Mouse (Mus musculus): ENCODE data around the gene Izumo2.
A peak's percentile ranks its signal among the peaks of the same experiment; 100 is the strongest.
"Not testable (repeated sequence)": the region's sequence is repeated elsewhere in the genome, so short reads cannot be mapped to it uniquely, and the experiment has no call there.

Izumo2 gene

GRCm38 (mm10) chr7:44701921-44702320 is 6.6 kb upstream of the Izumo2 start:
- DNase-seq: peak; percentile 72 to 74

- no peak for DNase-seq
Measured at GRCm38 (mm10) chr7:44702985-44703384, 5.6 kb upstream of the Izumo2 start.

GRCm38 (mm10) chr7:44704363-44704762 is 4.2 kb upstream of the Izumo2 start:
- DNase-seq: peak; percentile 26 to 61

- no peak for DNase-seq
Measured at GRCm38 (mm10) chr7:44705086-44705485, 3.5 kb upstream of the Izumo2 start.

- DNase-seq: no peak
Measured at GRCm38 (mm10) chr7:44706322-44706721, 2.2 kb upstream of the Izumo2 start.

- DNase-seq: no peak
Measured at GRCm38 (mm10) chr7:44707169-44707675, 1.3 kb upstream of the Izumo2 start.

GRCm38 (mm10) chr7:44708093-44708492 is 449 bp upstream of the Izumo2 start:
- not testable (repeated sequence) for DNase-seq

GRCm38 (mm10) chr7:44709881-44710280 is 1.3 kb downstream of the Izumo2 start:
- DNase-seq: no peak

GRCm38 (mm10) chr7:44722058-44722457 is 13.5 kb downstream of the Izumo2 start:
- DNase-seq: no peak

GRCm38 (mm10) chr7:44724316-44724715 is 15.8 kb downstream of the Izumo2 start:
- no peak for DNase-seq

GRCm38 (mm10) chr7:44726343-44726742 is 17.8 kb downstream of the Izumo2 start:
- no peak for DNase-seq

- DNase-seq: no peak
Measured at GRCm38 (mm10) chr7:44727151-44727550, 18.6 kb downstream of the Izumo2 start.

- no peak for DNase-seq
Measured at GRCm38 (mm10) chr7:44728082-44728975, 19.8 kb downstream of the Izumo2 start.

- DNase-seq: no peak
Measured at GRCm38 (mm10) chr7:44733723-44734122, 25.2 kb downstream of the Izumo2 start.

- DNase-seq: no peak
Measured at GRCm38 (mm10) chr7:44741361-44741760, 32.8 kb downstream of the Izumo2 start.

- no peak for DNase-seq
Measured at GRCm38 (mm10) chr7:44744270-44744669, 35.7 kb downstream of the Izumo2 start.

GRCm38 (mm10) chr7:44745076-44745475 is 36.5 kb downstream of the Izumo2 start:
- DNase-seq: peak; percentile 79 to 88

GRCm38 (mm10) chr7:44747115-44747514 is 38.6 kb downstream of the Izumo2 start:
- no peak for DNase-seq

GRCm38 (mm10) chr7:44748101-44749044 is 39.8 kb downstream of the Izumo2 start, which contains the start of gene Vrk3:
Vrk3 (plus strand) TSS chr7:44748413.
- peak; percentile 91 to 98 for DNase-seq

GRCm38 (mm10) chr7:44750950-44751349 is 42.4 kb downstream of the Izumo2 start, which contains the start of gene Zfp473:
Zfp473 (minus strand) TSS chr7:44751050.
- not testable (repeated sequence) for DNase-seq

- DNase-seq: no peak
Measured at GRCm38 (mm10) chr7:44757164-44757563, 48.6 kb downstream of the Izumo2 start.

- no peak for DNase-seq
Measured at GRCm38 (mm10) chr7:44760366-44760765, 51.8 kb downstream of the Izumo2 start.

- no peak for DNase-seq
Measured at GRCm38 (mm10) chr7:44768129-44768528, 59.6 kb downstream of the Izumo2 start.

Data from cerebellum, adult 18-20 months (tissue).